Mouse (Mus musculus) MEL (cell line): Measurements from ENCODE around the gene Pkd1l2. TPM values are rescaled to one million over a fixed set of nuclear protein-coding genes. Genes with fewer than 3 reads are reported as not detected.

ENCODE experiments used
- DNase-seq: peaks from one replicate; pipeline ENCODE4 v3.0.0; 2011; ENCODE audit warnings: low read depth, low spot score
- H3K27ac ChIP-seq: 2 replicates; pipeline ENCODE4 v1.5.1; 2012; ENCODE audit warnings: low read depth, mild to moderate bottlenecking, control low read depth, low read length, moderate library complexity; ENCODE audit not compliant: control insufficient read depth
- H3K27me3 ChIP-seq, 2 experiments: fragments of 150-350 bp in 1 of 2; sonication (generic) in 1 of 2; 2 replicates each; pipeline ENCODE4 v1.6.1; 2012; ENCODE audit warnings: low read length in 2 of 2, mild to moderate bottlenecking in 2 of 2, improper control_type of control experiment in 1 of 2, moderate library complexity in 1 of 2; ENCODE audit not compliant: insufficient read depth in 2 of 2, control insufficient read depth in 1 of 2
- H3K36me3 ChIP-seq, 2 experiments: 2 replicates each; pipeline ENCODE4 v1.6.1; 2012 to 2014; ENCODE audit warnings: low read length in 2 of 2, improper control_type of control experiment in 1 of 2, inconsistent platforms in 1 of 2, mild to moderate bottlenecking in 1 of 2; ENCODE audit not compliant: insufficient read depth in 2 of 2, control insufficient read depth in 1 of 2
- H3K4me1 ChIP-seq, 2 experiments: fragments of 150-350 bp in 1 of 2; sonication (generic) in 1 of 2; 2 replicates each; pipeline ENCODE4 v1.6.1; 2012; ENCODE audit warnings: low read length in 2 of 2, improper control_type of control experiment in 1 of 2, mild to moderate bottlenecking in 1 of 2; ENCODE audit not compliant: insufficient read depth in 2 of 2, control insufficient read depth in 1 of 2
- H3K4me3 ChIP-seq, 2 experiments: fragments of 150-350 bp in 1 of 2; sonication (generic) in 1 of 2; 2 replicates each; pipeline ENCODE4 v1.5.1; 2012; ENCODE audit warnings: low read depth in 2 of 2, low read length in 2 of 2, mild to moderate bottlenecking in 2 of 2, moderate library complexity in 2 of 2, control low read depth in 1 of 2, improper control_type of control experiment in 1 of 2; ENCODE audit not compliant: control insufficient read depth in 1 of 2, insufficient read depth in 1 of 2
- H3K79me2 ChIP-seq: 2 replicates; pipeline ENCODE4 v1.6.1; 2012; ENCODE audit warnings: mild to moderate bottlenecking, low read length, moderate library complexity; ENCODE audit not compliant: control insufficient read depth, poor library complexity, insufficient read depth
- H3K9ac ChIP-seq: 2 replicates; pipeline ENCODE4 v1.6.1; 2012; ENCODE audit warnings: low read depth, mild to moderate bottlenecking, control low read depth, low read length, moderate library complexity; ENCODE audit not compliant: control insufficient read depth, poor library complexity, severe bottlenecking
- H3K9me3 ChIP-seq: fragments of 150-350 bp; sonication (generic); replicated peaks from 2 replicates; pipeline ENCODE4 v1.6.1; 2012; ENCODE audit warnings: mild to moderate bottlenecking, low read length, improper control_type of control experiment, moderate library complexity; ENCODE audit not compliant: insufficient read depth
- BHLHE40 ChIP-seq: IDR thresholded peaks from 2 replicates; pipeline ENCODE4 v1.6.1; 2012; ENCODE audit warnings: low read depth, mild to moderate bottlenecking, inconsistent platforms, low read length, improper control_type of control experiment, borderline replicate concordance
- E2F4 ChIP-seq: IDR thresholded peaks from 2 replicates; pipeline ENCODE4 v1.6.1; 2011; ENCODE audit warnings: low read depth, low read length, improper control_type of control experiment, borderline replicate concordance
- EP300 ChIP-seq, 2 experiments: IDR thresholded peaks; 2 replicates each; pipeline ENCODE4 v1.6.1; 2011; ENCODE audit warnings: improper control_type of control experiment in 2 of 2, low read length in 2 of 2, low read depth in 1 of 2, mild to moderate bottlenecking in 1 of 2
- ETS1 ChIP-seq: IDR thresholded peaks from 2 replicates; pipeline ENCODE4 v1.6.1; 2012; ENCODE audit warnings: low read depth, mild to moderate bottlenecking, inconsistent platforms, low read length, improper control_type of control experiment, moderate library complexity
- GABPA ChIP-seq: IDR thresholded peaks from 2 replicates; pipeline ENCODE4 v1.6.1; 2012; ENCODE audit warnings: low read depth, mild to moderate bottlenecking, inconsistent platforms, low read length, improper control_type of control experiment, moderate library complexity
- GATA1 ChIP-seq: IDR thresholded peaks from 2 replicates; pipeline ENCODE4 v1.6.1; 2011; ENCODE audit warnings: low read depth, low read length, improper control_type of control experiment
- HCFC1 ChIP-seq: IDR thresholded peaks from 2 replicates; pipeline ENCODE4 v1.6.1; 2012; ENCODE audit warnings: low read depth, mild to moderate bottlenecking, inconsistent platforms, low read length, improper control_type of control experiment, moderate library complexity
- JUND ChIP-seq: IDR thresholded peaks from 2 replicates; pipeline ENCODE4 v1.6.1; 2011; ENCODE audit warnings: low read depth, mild to moderate bottlenecking, improper control_type of control experiment, low read length
- MAFK ChIP-seq: IDR thresholded peaks from 2 replicates; pipeline ENCODE4 v1.6.1; 2011; ENCODE audit warnings: low read depth, mild to moderate bottlenecking, low read length, improper control_type of control experiment, borderline replicate concordance
- MAX ChIP-seq: IDR thresholded peaks from 2 replicates; pipeline ENCODE4 v1.6.1; 2011; ENCODE audit warnings: low read length, improper control_type of control experiment
- MAZ ChIP-seq: IDR thresholded peaks from 2 replicates; pipeline ENCODE4 v1.6.1; 2012; ENCODE audit warnings: low read depth, mild to moderate bottlenecking, inconsistent platforms, low read length, improper control_type of control experiment
- MXI1 ChIP-seq: IDR thresholded peaks from 2 replicates; pipeline ENCODE4 v1.6.1; 2011; ENCODE audit warnings: mild to moderate bottlenecking, low read depth, low read length, improper control_type of control experiment
- MYB ChIP-seq: IDR thresholded peaks from 2 replicates; pipeline ENCODE4 v1.6.1; 2011; ENCODE audit warnings: mild to moderate bottlenecking, low read depth, low read length, improper control_type of control experiment
- MYC ChIP-seq: IDR thresholded peaks from 2 replicates; pipeline ENCODE4 v1.6.1; 2011; ENCODE audit warnings: low read depth, mild to moderate bottlenecking, low read length, improper control_type of control experiment, moderate library complexity
- NELFE ChIP-seq: IDR thresholded peaks from 2 replicates; pipeline ENCODE4 v1.6.1; 2011; ENCODE audit warnings: low read depth, low read length, improper control_type of control experiment
- POLR2A ChIP-seq, 2 experiments: IDR thresholded peaks; 2 replicates each; pipeline ENCODE4 v1.6.1; 2011 to 2012; ENCODE audit warnings: low read length in 2 of 2, mild to moderate bottlenecking in 2 of 2, control low read depth in 1 of 2, improper control_type of control experiment in 1 of 2, low read depth in 1 of 2, moderate library complexity in 1 of 2; ENCODE audit not compliant: control insufficient read depth in 1 of 2, insufficient read depth in 1 of 2, poor library complexity in 1 of 2
- RCOR1 ChIP-seq: IDR thresholded peaks from 2 replicates; pipeline ENCODE4 v1.6.1; 2012; ENCODE audit warnings: low read depth, mild to moderate bottlenecking, inconsistent platforms, low read length, improper control_type of control experiment
- SIN3A ChIP-seq: IDR thresholded peaks from 2 replicates; pipeline ENCODE4 v1.6.1; 2012; ENCODE audit warnings: low read length, improper control_type of control experiment, inconsistent platforms
- SMC3 ChIP-seq: IDR thresholded peaks from 2 replicates; pipeline ENCODE4 v1.6.1; 2011; ENCODE audit warnings: low read depth, low read length, improper control_type of control experiment
- TAL1 ChIP-seq: IDR thresholded peaks from 2 replicates; pipeline ENCODE4 v1.6.1; 2012; ENCODE audit warnings: mild to moderate bottlenecking, inconsistent platforms, low read length, moderate library complexity, mixed read lengths
- TBP ChIP-seq: IDR thresholded peaks from 2 replicates; pipeline ENCODE4 v1.8.0; 2011; ENCODE audit warnings: low read depth, low read length, improper control_type of control experiment
- TCF12 ChIP-seq: IDR thresholded peaks from 2 replicates; pipeline ENCODE4 v1.6.1; 2014; ENCODE audit warnings: low read depth, mild to moderate bottlenecking, inconsistent platforms, low read length, improper control_type of control experiment, moderate library complexity
- USF1 ChIP-seq: IDR thresholded peaks from 2 replicates; pipeline ENCODE4 v1.6.1; 2014; ENCODE audit warnings: low read depth, mild to moderate bottlenecking, inconsistent platforms, low read length, improper control_type of control experiment, moderate library complexity
- ZC3H11A ChIP-seq: IDR thresholded peaks from 2 replicates; pipeline ENCODE4 v1.6.1; 2012; ENCODE audit warnings: low read depth, mild to moderate bottlenecking, inconsistent platforms, low read length, improper control_type of control experiment
- ZKSCAN1 ChIP-seq: IDR thresholded peaks from 2 replicates; pipeline ENCODE4 v1.6.1; 2012; ENCODE audit warnings: low read depth, mild to moderate bottlenecking, inconsistent platforms, low read length, improper control_type of control experiment, moderate library complexity
- polyA plus RNA-seq, 2 experiments: library from polyadenylated mRNA; stranded (reverse) in 1 of 2; unstranded in 1 of 2; fragments of >175 nt in 1 of 2; fragments of >200 nt in 1 of 2; gene quantifications; 2 replicates each; pipeline versions ENCODE4 v1.2.1 to v1.2.4; 2012; ENCODE audit warnings: low replicate concordance in 2 of 2, low read depth in 1 of 2; ENCODE audit not compliant: insufficient read length in 2 of 2, insufficient read depth in 1 of 2, missing spikeins in 1 of 2
- total RNA-seq: library from RNA; depleted of rRNA; stranded (reverse); fragments of 300-350 nt; gene quantifications from 2 replicates; pipeline ENCODE4 v1.2.3, GENCODE M21; 2012

Pkd1l2 gene
- total and polyA plus RNA-seq, 3 experiments = 0.86 to 1.5 TPM; not detected in 1

DNA sequence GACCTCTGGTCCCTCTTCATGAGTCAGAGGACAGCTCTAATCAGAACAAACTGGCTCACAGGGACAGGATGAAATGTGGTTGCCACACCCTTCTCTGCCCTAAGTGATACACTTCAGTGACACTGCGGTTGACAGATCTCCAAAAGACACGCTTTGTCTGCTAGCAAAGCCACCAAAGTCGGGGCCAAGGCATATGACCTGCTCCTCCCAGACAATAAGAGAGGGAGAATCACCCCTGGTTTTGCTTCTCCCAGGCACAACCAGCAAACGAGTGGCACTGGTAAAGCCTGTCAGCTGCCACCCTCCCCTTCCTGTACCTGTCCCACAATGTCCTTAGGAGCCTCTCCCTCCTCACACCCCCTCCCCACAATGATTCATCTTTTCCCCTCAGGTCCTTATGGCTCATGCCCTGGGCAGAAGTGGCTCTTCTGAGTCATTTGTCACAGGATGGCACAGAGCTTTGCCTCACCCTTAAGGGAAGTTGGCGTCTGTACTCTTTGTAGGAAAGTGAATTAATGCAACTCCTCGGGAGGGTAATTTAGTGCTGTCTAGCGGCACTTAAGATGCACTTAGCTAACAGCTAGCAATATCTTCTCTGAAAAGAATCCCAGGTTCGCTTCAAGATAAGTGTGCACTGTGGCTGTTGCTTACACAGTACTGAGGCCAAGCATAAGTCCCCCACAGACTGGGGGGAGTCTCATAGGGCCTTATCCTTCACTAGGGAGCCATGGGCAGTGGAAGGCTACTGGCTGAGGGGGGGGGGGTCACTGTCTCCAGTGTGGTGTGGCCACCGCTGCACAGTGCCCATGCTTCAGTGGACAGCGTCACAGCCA, 7.7 kb downstream of the Pkd1l2 start:
- H3K36me3 ChIP-seq = peaks cover 0 to 37% of the 10 kb centered on the region in 2 experiments; a peak in 2 of 4 replicates
- H3K9ac ChIP-seq = peak overlapping the region; percentile 38
- H3K4me3 ChIP-seq = peak overlapping the region; percentile 2 to 34; a peak in 1 of 4 replicates
- H3K9me3 ChIP-seq = no peaks in the 10 kb centered on the region
- peaks cover 22 to 46% of the 10 kb centered on the region in 2 experiments for H3K4me1 ChIP-seq
- peak overlapping the region; percentile 92 for H3K27ac ChIP-seq
- no peaks in the 10 kb centered on the region for H3K27me3 ChIP-seq
- TF ChIP-seq BHLHE40 = peak; percentile 38; the same call in 1 of the 2 replicates
- TF ChIP-seq MYB = peak; percentile 61; the same call in 1 of the 2 replicates
- no peak for TF ChIP-seq HCFC1
- no peak for TF ChIP-seq ZC3H11A
- TF ChIP-seq USF1 = 0 out of 2 replicates have a peak, but pooled peaks have one; percentile 40
- TF ChIP-seq ETS1 = peak; percentile 96
- no peak for TF ChIP-seq NELFE
- TF ChIP-seq GATA1 = peak; percentile 94
- no peak for TF ChIP-seq GABPA
- peak; percentile 97 for TF ChIP-seq RCOR1
- peak; percentile 80 for TF ChIP-seq SIN3A
- peak; percentile 16 for TF ChIP-seq MAZ
- TF ChIP-seq SMC3 = no peak; the same call in 1 of the 2 replicates
- no peak for TF ChIP-seq E2F4
- peak; percentile 19 to 49; a peak in 1 of 4 replicates for TF ChIP-seq POLR2A (IDR thresholded peaks at IDR 0.05; ENCODE audit: control insufficient read depth in 1 of 2, insufficient read depth in 1 of 2, low read depth in 1 of 2, low read length in 2 of 2, poor library complexity in 1 of 2)
- no peak for TF ChIP-seq ZKSCAN1
- peak; percentile 97 for TF ChIP-seq TCF12
- peak; percentile 85 for TF ChIP-seq MXI1
- peak; percentile 98 to 99 for TF ChIP-seq EP300 (IDR thresholded peaks at IDR 0.05; ENCODE audit: low read depth in 1 of 2, low read length in 2 of 2)
- TF ChIP-seq TBP = 0 out of 2 replicates have a peak, but pooled peaks have one; percentile 56
- no peak for TF ChIP-seq MAX
- peak; percentile 74 for TF ChIP-seq MYC
- peak; percentile 93 for TF ChIP-seq TAL1
- peak; percentile 66; the same call in 1 of the 2 replicates for TF ChIP-seq JUND
- TF ChIP-seq MAFK = peak; percentile 58; the same call in 1 of the 2 replicates
- DNase-seq = peak; percentile 96
- no peaks in the 10 kb centered on the region; the same call in 1 of the 2 replicates for H3K79me2 ChIP-seq
